Mouse (Mus musculus): ENCODE results near the gene Ibsp.

DNA sequence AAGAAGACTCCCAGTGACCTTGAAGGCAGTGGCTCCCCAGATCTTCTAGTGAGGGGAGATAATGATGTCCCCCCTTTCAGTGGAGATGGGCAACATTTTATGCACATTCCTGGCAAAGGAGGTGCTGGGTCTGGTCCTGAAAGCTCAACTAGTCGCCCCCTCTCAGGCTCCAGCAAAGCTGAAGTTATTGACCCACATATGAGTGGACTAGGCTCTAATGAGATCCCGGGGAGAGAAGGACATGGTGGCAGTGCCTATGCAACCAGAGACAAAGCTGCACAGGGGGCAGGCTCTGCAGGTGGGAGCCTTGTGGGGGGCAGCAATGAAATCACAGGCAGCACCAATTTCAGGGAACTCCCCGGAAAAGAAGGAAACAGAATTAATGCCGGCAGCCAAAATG is 38.5 kb downstream of the Ibsp start:
- no peak for TF ChIP-seq CTCF (IDR thresholded peaks at IDR 0.05; ENCODE audit: low read depth)
- TF ChIP-seq EP300 (IDR thresholded peaks at IDR 0.05; ENCODE audit: low read depth), result no peak

All from heart, postnatal 0 days (tissue).